Mouse (Mus musculus): ENCODE measurements around the gene Gm49336. TPM values are rescaled to one million over a fixed set of nuclear protein-coding genes. Genes with fewer than 3 reads are reported as not detected.

The Gm49336 gene
- 109 TPM in 1 of 2 replicates, not detected in the other for polyA plus RNA-seq (2012; ENCODE audit: insufficient read depth, insufficient read length, low replicate concordance, missing spikeins)

GRCm38 (mm10) chr14:60251281-60252003 is at the start of gene Gm49336, which contains the start of gene Nupl1:
Gene Gm49336, minus strand, starts transcription at chr14:60251507.
Gene Nupl1, minus strand, starts transcription at chr14:60251431.
- peak within 1 kb of the TSS; percentile 65 for H3K4me3 ChIP-seq (ENCODE audit: insufficient read depth, low read depth, low read length)
- peak within 1 kb of the TSS; percentile 80 for H3K27ac ChIP-seq (ENCODE audit: insufficient read depth, low read depth, low read length)
- under 1% methylated on average over 62 of the region's 62 CpGs for WGBS
- H3K4me1 ChIP-seq (ENCODE audit: control insufficient read depth, insufficient read depth, low read length) = peaks cover 3% of the 10 kb centered on the region; the same call in 1 of the 2 replicates
- TF ChIP-seq CTCF (IDR thresholded peaks at IDR 0.05; ENCODE audit: insufficient read depth, low read depth, low read length) (no peak), POLR2A (IDR thresholded peaks at IDR 0.05; ENCODE audit: insufficient read depth, low read depth, low read length) (peak; percentile 55)

GRCm38 (mm10) chr14:60301024-60301423 is 49.7 kb upstream of the Gm49336 start:
- Histone ChIP-seq H3K4me1 (ENCODE audit: control insufficient read depth, insufficient read depth, low read length) (peaks cover 2% of the 10 kb centered on the region; the same call in 1 of the 2 replicates), H3K4me3 (ENCODE audit: insufficient read depth, low read depth, low read length) (no peak overlapping the region), H3K27ac (ENCODE audit: insufficient read depth, low read depth, low read length) (no peak overlapping the region)
- WGBS = 22% methylated on average over 6 of the region's 6 CpGs
- no peak for TF ChIP-seq CTCF (IDR thresholded peaks at IDR 0.05; ENCODE audit: insufficient read depth, low read depth, low read length)
- no peak for TF ChIP-seq POLR2A (IDR thresholded peaks at IDR 0.05; ENCODE audit: insufficient read depth, low read depth, low read length)

- WGBS = 27% methylated on average over 14 of the region's 14 CpGs
- TF ChIP-seq CTCF (IDR thresholded peaks at IDR 0.05; ENCODE audit: insufficient read depth, low read depth, low read length) = no peak
- no peak for TF ChIP-seq POLR2A (IDR thresholded peaks at IDR 0.05; ENCODE audit: insufficient read depth, low read depth, low read length)
- H3K4me3 ChIP-seq (ENCODE audit: insufficient read depth, low read depth, low read length) = no peak overlapping the region
- peaks cover 2% of the 10 kb centered on the region; the same call in 1 of the 2 replicates for H3K4me1 ChIP-seq (ENCODE audit: control insufficient read depth, insufficient read depth, low read length)
- no peak overlapping the region for H3K27ac ChIP-seq (ENCODE audit: insufficient read depth, low read depth, low read length)
Measured at GRCm38 (mm10) chr14:60300224-60300991, 49.1 kb upstream of the Gm49336 start.

- TF ChIP-seq POLR2A (IDR thresholded peaks at IDR 0.05; ENCODE audit: insufficient read depth, low read depth, low read length) = no peak
- no peak for TF ChIP-seq CTCF (IDR thresholded peaks at IDR 0.05; ENCODE audit: insufficient read depth, low read depth, low read length)
- Histone ChIP-seq H3K4me1 (ENCODE audit: control insufficient read depth, insufficient read depth, low read length) (peaks cover 2% of the 10 kb centered on the region; the same call in 1 of the 2 replicates), H3K4me3 (ENCODE audit: insufficient read depth, low read depth, low read length) (no peak overlapping the region), H3K27ac (ENCODE audit: insufficient read depth, low read depth, low read length) (no peak overlapping the region)
- 47% methylated on average over 1 of the region's 1 CpGs for WGBS
Measured at GRCm38 (mm10) chr14:60295531-60295930, 44.2 kb upstream of the Gm49336 start.

GRCm38 (mm10) chr14:60290363-60290762 is 39.1 kb upstream of the Gm49336 start:
- Histone ChIP-seq H3K4me1 (ENCODE audit: control insufficient read depth, insufficient read depth, low read length) (no peaks in the 10 kb centered on the region), H3K4me3 (ENCODE audit: insufficient read depth, low read depth, low read length) (no peak overlapping the region), H3K27ac (ENCODE audit: insufficient read depth, low read depth, low read length) (no peak overlapping the region)
- no peak for TF ChIP-seq CTCF (IDR thresholded peaks at IDR 0.05; ENCODE audit: insufficient read depth, low read depth, low read length)
- no peak for TF ChIP-seq POLR2A (IDR thresholded peaks at IDR 0.05; ENCODE audit: insufficient read depth, low read depth, low read length)
- WGBS = 33% methylated on average over 4 of the region's 4 CpGs

- no peak overlapping the region for H3K4me3 ChIP-seq (ENCODE audit: insufficient read depth, low read depth, low read length)
- H3K4me1 ChIP-seq (ENCODE audit: control insufficient read depth, insufficient read depth, low read length) = no peaks in the 10 kb centered on the region
- WGBS = 88% methylated on average over 7 of the region's 7 CpGs
- TF ChIP-seq CTCF (IDR thresholded peaks at IDR 0.05; ENCODE audit: insufficient read depth, low read depth, low read length) (no peak), POLR2A (IDR thresholded peaks at IDR 0.05; ENCODE audit: insufficient read depth, low read depth, low read length) (no peak)
- H3K27ac ChIP-seq (ENCODE audit: insufficient read depth, low read depth, low read length) = no peak overlapping the region
Measured at GRCm38 (mm10) chr14:60286194-60286863, 35.0 kb upstream of the Gm49336 start.

GRCm38 (mm10) chr14:60275301-60276276 is 24.3 kb upstream of the Gm49336 start:
- H3K27ac ChIP-seq (ENCODE audit: insufficient read depth, low read depth, low read length) = no peak overlapping the region
- H3K4me1 ChIP-seq (ENCODE audit: control insufficient read depth, insufficient read depth, low read length) = peaks cover 2% of the 10 kb centered on the region
- H3K4me3 ChIP-seq (ENCODE audit: insufficient read depth, low read depth, low read length) = no peak overlapping the region
- TF ChIP-seq POLR2A (IDR thresholded peaks at IDR 0.05; ENCODE audit: insufficient read depth, low read depth, low read length) (no peak), CTCF (IDR thresholded peaks at IDR 0.05; ENCODE audit: insufficient read depth, low read depth, low read length) (no peak)
- WGBS = 86% methylated on average over 7 of the region's 7 CpGs

- 0 out of 2 replicates have a peak overlapping the region, but pooled peaks have one; percentile 29 for H3K27ac ChIP-seq (ENCODE audit: insufficient read depth, low read depth, low read length)
- TF ChIP-seq CTCF (IDR thresholded peaks at IDR 0.05; ENCODE audit: insufficient read depth, low read depth, low read length) = no peak
- TF ChIP-seq POLR2A (IDR thresholded peaks at IDR 0.05; ENCODE audit: insufficient read depth, low read depth, low read length) = no peak
- peaks cover 9% of the 10 kb centered on the region for H3K4me1 ChIP-seq (ENCODE audit: control insufficient read depth, insufficient read depth, low read length)
- 75% methylated on average over 6 of the region's 6 CpGs for WGBS
- H3K4me3 ChIP-seq (ENCODE audit: insufficient read depth, low read depth, low read length) = no peak overlapping the region
Measured at GRCm38 (mm10) chr14:60273346-60273745, 22.0 kb upstream of the Gm49336 start.
